Mouse (Mus musculus): ENCODE measurements around the gene Tbc1d4. TPM values are rescaled to one million over a fixed set of nuclear protein-coding genes. Genes with fewer than 3 reads are reported as not detected.

Tbc1d4 gene
- total RNA-seq (2012; rRNA removed) (not detected in 2 replicates), polyA plus RNA-seq (2012; ENCODE audit: insufficient read depth in 1 of 2, insufficient read length in 2 of 2, low read depth in 1 of 2, low replicate concordance in 2 of 2, missing spikeins in 1 of 2) (not detected)

DNA sequence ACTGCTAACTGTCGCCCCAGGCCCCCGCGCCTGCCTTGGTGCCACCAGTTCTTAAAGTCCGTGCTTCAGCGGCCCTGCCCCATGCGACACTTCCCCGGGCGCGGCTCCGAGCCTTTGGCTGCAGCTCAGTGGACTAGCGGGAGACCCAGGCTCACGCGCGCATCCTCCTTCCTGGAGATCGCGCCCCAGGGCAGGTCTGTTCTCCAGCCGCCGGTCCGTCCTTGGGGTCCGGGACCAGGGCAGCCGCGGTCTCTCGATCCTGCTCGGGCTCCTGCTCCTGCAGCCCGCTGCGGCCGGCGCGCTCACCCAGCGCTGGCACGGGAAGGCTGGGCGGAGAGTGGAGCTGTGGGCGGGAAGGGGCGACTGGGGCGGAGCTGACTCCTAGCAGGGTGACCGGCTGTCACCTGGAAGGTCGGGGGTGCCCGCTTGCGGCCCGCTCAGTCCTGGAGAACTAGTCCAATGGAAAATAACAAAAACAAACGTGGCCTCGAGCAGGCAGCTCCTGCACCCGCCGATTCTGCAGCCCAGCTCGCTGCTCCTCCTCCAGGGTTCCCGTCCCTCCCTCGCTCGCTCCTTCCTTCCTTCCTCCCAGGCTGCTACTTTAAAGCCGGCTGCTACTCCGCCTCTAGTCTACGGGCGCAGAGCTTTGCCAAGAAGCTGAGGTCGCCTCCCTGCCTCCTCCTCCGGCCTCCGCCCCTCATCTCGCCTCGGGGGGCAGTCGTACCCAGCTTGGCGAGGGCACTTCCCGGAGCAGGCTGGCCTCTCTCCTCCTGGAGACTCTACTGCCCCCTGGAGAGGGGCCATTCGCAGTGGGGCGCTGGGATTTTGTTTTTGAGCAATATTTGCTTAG, at the start of gene Tbc1d4:
TSS of gene Tbc1d4 (minus strand) at position 673 of the 850 bp plus-strand sequence.
- H3K4me1 ChIP-seq (ENCODE audit: control insufficient read depth in 1 of 2, insufficient read depth in 2 of 2, low read length in 2 of 2), result no peaks in the 10 kb centered on the region
- H3K36me3 ChIP-seq (ENCODE audit: control insufficient read depth in 1 of 2, insufficient read depth in 2 of 2, low read length in 2 of 2), result no peaks in the 10 kb centered on the region
- no peak for DNase-seq (ENCODE audit: low read depth, low spot score)
- no peaks in the 10 kb centered on the region for H3K27me3 ChIP-seq (ENCODE audit: control insufficient read depth in 1 of 2, insufficient read depth in 2 of 2, low read length in 2 of 2)
- no peaks in the 10 kb centered on the region for H3K79me2 ChIP-seq (ENCODE audit: control insufficient read depth, insufficient read depth, low read length, poor library complexity)
- H3K9ac ChIP-seq (ENCODE audit: control insufficient read depth, low read depth, low read length, poor library complexity, severe bottlenecking), result no peak within 1 kb of the TSS
- no peak within 1 kb of the TSS for H3K4me3 ChIP-seq (ENCODE audit: control insufficient read depth in 1 of 2, insufficient read depth in 1 of 2, low read depth in 2 of 2, low read length in 2 of 2)
- no peak within 1 kb of the TSS for H3K27ac ChIP-seq (ENCODE audit: control insufficient read depth, low read depth, low read length)
- TF ChIP-seq ZKSCAN1 (IDR thresholded peaks at IDR 0.05; ENCODE audit: low read depth, low read length) (no peak), HCFC1 (IDR thresholded peaks at IDR 0.05; ENCODE audit: low read depth, low read length) (no peak), CHD1 (IDR thresholded peaks at IDR 0.05; ENCODE audit: low read depth, low read length) (no peak), MYC (IDR thresholded peaks at IDR 0.05; ENCODE audit: low read depth, low read length) (no peak), TBP (IDR thresholded peaks at IDR 0.05; ENCODE audit: low read depth, low read length) (no peak), ETS1 (IDR thresholded peaks at IDR 0.05; ENCODE audit: low read depth, low read length) (no peak), MAFK (IDR thresholded peaks at IDR 0.05; ENCODE audit: borderline replicate concordance, low read depth, low read length) (no peak), NELFE (IDR thresholded peaks at IDR 0.05; ENCODE audit: low read depth, low read length) (no peak), RAD21 (IDR thresholded peaks at IDR 0.05; ENCODE audit: low read depth, low read length) (no peak), GABPA (IDR thresholded peaks at IDR 0.05; ENCODE audit: low read depth, low read length) (no peak), GATA1 (IDR thresholded peaks at IDR 0.05; ENCODE audit: low read depth, low read length) (no peak), MAX (IDR thresholded peaks at IDR 0.05; ENCODE audit: low read length) (no peak), MXI1 (IDR thresholded peaks at IDR 0.05; ENCODE audit: low read depth, low read length) (no peak), MAZ (IDR thresholded peaks at IDR 0.05; ENCODE audit: low read depth, low read length) (no peak), POLR2AphosphoS2 (IDR thresholded peaks at IDR 0.05; ENCODE audit: low read length) (no peak)
- no peaks in the 10 kb centered on the region for H3K9me3 ChIP-seq (replicated peaks; ENCODE audit: insufficient read depth, low read length)

DNA sequence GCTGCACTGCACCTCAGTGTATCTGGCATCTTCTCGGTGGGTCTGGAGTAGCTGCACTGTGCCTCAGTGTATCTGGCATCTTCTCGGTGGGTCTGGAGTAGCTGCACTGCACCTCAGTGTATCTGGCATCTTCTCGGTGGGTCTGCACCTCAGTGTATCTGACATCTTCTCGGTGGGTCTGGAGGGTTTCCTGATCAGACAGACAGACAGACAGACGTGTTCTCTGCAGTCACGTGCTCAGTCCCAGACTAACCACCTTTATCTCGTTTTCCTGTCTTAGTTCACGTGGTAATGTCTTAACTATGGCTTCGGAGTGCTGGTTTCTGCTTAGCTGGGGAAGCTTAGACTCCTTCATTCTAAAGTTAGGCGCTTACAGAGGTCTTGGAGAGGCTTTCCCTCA, 47.3 kb upstream of the Tbc1d4 start:
- H3K9me3 ChIP-seq (replicated peaks; ENCODE audit: insufficient read depth, low read length), result no peaks in the 10 kb centered on the region
- TF ChIP-seq SMC3 (IDR thresholded peaks at IDR 0.05; ENCODE audit: low read depth, low read length) (no peak), MXI1 (IDR thresholded peaks at IDR 0.05; ENCODE audit: low read depth, low read length) (no peak), ZNF384 (IDR thresholded peaks at IDR 0.05; ENCODE audit: low read depth, low read length) (no peak), E2F4 (IDR thresholded peaks at IDR 0.05; ENCODE audit: borderline replicate concordance, low read depth, low read length) (no peak), UBTF (IDR thresholded peaks at IDR 0.05; ENCODE audit: borderline replicate concordance, insufficient read depth, low read depth, low read length) (no peak), EP300 (IDR thresholded peaks at IDR 0.05; ENCODE audit: low read depth in 1 of 2, low read length in 2 of 2) (no peak), POLR2AphosphoS2 (IDR thresholded peaks at IDR 0.05; ENCODE audit: low read length) (no peak), POLR2AphosphoS5 (IDR thresholded peaks at IDR 0.05; ENCODE audit: borderline replicate concordance, low read depth, low read length) (no peak), MAX (IDR thresholded peaks at IDR 0.05; ENCODE audit: low read length) (no peak), CTCF (IDR thresholded peaks at IDR 0.05 in 2 of 3, conservative IDR thresholded peaks at IDR 0.05 in 1 of 3; ENCODE audit: control insufficient read depth in 1 of 3, insufficient read depth in 1 of 3, low read depth in 2 of 3, low read length in 3 of 3, poor library complexity in 1 of 3, severe bottlenecking in 1 of 3) (no peak), ZKSCAN1 (IDR thresholded peaks at IDR 0.05; ENCODE audit: low read depth, low read length) (no peak), KAT2A (conservative IDR thresholded peaks at IDR 0.05; ENCODE audit: low read depth, low read length) (no peak), MEF2A (IDR thresholded peaks at IDR 0.05; ENCODE audit: extremely low read depth, insufficient replicate concordance, low read depth, low read length, poor library complexity, severe bottlenecking) (no peak), NELFE (IDR thresholded peaks at IDR 0.05; ENCODE audit: low read depth, low read length) (no peak)
- DNase-seq (ENCODE audit: low read depth, low spot score), result no peak
- peaks cover 7 to 11% of the 10 kb centered on the region in 2 experiments; a peak in 3 of 4 replicates for H3K4me1 ChIP-seq (ENCODE audit: control insufficient read depth in 1 of 2, insufficient read depth in 2 of 2, low read length in 2 of 2)
- H3K79me2 ChIP-seq (ENCODE audit: control insufficient read depth, insufficient read depth, low read length, poor library complexity), result peaks cover 13% of the 10 kb centered on the region
- no peaks in the 10 kb centered on the region for H3K27me3 ChIP-seq (ENCODE audit: control insufficient read depth in 1 of 2, insufficient read depth in 2 of 2, low read length in 2 of 2)
- H3K9ac ChIP-seq (ENCODE audit: control insufficient read depth, low read depth, low read length, poor library complexity, severe bottlenecking), result no peak overlapping the region
- H3K36me3 ChIP-seq (ENCODE audit: control insufficient read depth in 1 of 2, insufficient read depth in 2 of 2, low read length in 2 of 2), result peaks cover 0 to 18% of the 10 kb centered on the region in 2 experiments; a peak in 2 of 4 replicates
- no peak overlapping the region for H3K4me3 ChIP-seq (ENCODE audit: control insufficient read depth in 1 of 2, insufficient read depth in 1 of 2, low read depth in 2 of 2, low read length in 2 of 2)
- H3K27ac ChIP-seq (ENCODE audit: control insufficient read depth, low read depth, low read length), result no peak overlapping the region

Measured in MEL (cell line).